Mouse (Mus musculus) liver, postnatal 0 days (tissue): Measurements from ENCODE around the gene Klhl8.

ENCODE experiments used
- CTCF ChIP-seq: sonication (generic); IDR thresholded peaks from 2 replicates; pipeline ENCODE4 v1.5.1; 2016; ENCODE audit warnings: antibody characterized with exemption, low read depth
- EP300 ChIP-seq: IDR thresholded peaks from 2 replicates; pipeline ENCODE4 v1.6.1; 2016; ENCODE audit warnings: antibody characterized with exemption, low read depth, mild to moderate bottlenecking

GRCm38 (mm10) chr5:103838550-103839264, 72.4 kb downstream of the Klhl8 start:
- TF ChIP-seq CTCF (no peak), EP300 (no peak)
